Mouse (Mus musculus) liver, postnatal 0 days (tissue): ENCODE measurements around the gene Ndrg3.

ENCODE experiments used
- CTCF ChIP-seq: sonication (generic); IDR thresholded peaks from 2 replicates; pipeline ENCODE4 v1.5.1; 2016; ENCODE audit warnings: antibody characterized with exemption, low read depth
- EP300 ChIP-seq: IDR thresholded peaks from 2 replicates; pipeline ENCODE4 v1.6.1; 2016; ENCODE audit warnings: antibody characterized with exemption, low read depth, mild to moderate bottlenecking

- TF ChIP-seq CTCF (no peak), EP300 (no peak)
Observed at GRCm38 (mm10) chr2:156877726-156878125, 114.1 kb downstream of the Ndrg3 start.
